Mouse (Mus musculus) liver, embryonic 11.5 days (tissue): ENCODE measurements around the gene Wrnip1. TPM values are rescaled to one million over a fixed set of nuclear protein-coding genes. Genes with fewer than 3 reads are reported as not detected.
A peak's percentile ranks its signal among the peaks of the same experiment; 100 is the strongest.

Source experiments
- ATAC-seq: fragments of 200-750 bp; cut with Nextera tagmentation; replicated peaks from 2 replicates; pipeline ENCODE4 v1.8.0; 2017; ENCODE audit warnings: moderate number of reproducible peaks, mild to moderate bottlenecking, moderate TSS enrichment, moderate library complexity; ENCODE audit not compliant: low FRiP score
- DNase-seq: peaks from one replicate; pipeline ENCODE4 v3.0.0-alpha.2; 2017; ENCODE audit warnings: low spot score
- H3K27ac ChIP-seq: fragments of 300-500 bp; sonication (generic); 2 replicates; pipeline ENCODE4 v1.5.1; 2014; ENCODE audit warnings: mild to moderate bottlenecking, low read depth, low read length, control low read depth
- H3K27me3 ChIP-seq: fragments of 300-500 bp; sonication (generic); replicated peaks from 2 replicates; pipeline ENCODE4 v1.6.1; 2014; ENCODE audit warnings: low read length, mixed read lengths; ENCODE audit not compliant: control insufficient read depth, insufficient read depth
- H3K36me3 ChIP-seq: fragments of 300-500 bp; sonication (generic); 2 replicates; pipeline ENCODE4 v1.6.1; 2014; ENCODE audit warnings: mild to moderate bottlenecking, low read length, moderate library complexity, mixed read lengths; ENCODE audit not compliant: control insufficient read depth, insufficient read depth
- H3K4me1 ChIP-seq: fragments of 300-500 bp; sonication (generic); replicated peaks from 2 replicates; pipeline ENCODE4 v1.6.1; 2014; ENCODE audit warnings: low read length, mixed read lengths; ENCODE audit not compliant: control insufficient read depth, insufficient read depth
- H3K4me2 ChIP-seq: fragments of 300-500 bp; sonication (generic); 2 replicates; pipeline ENCODE4 v1.6.1; 2014; ENCODE audit warnings: mild to moderate bottlenecking, control low read depth, moderate library complexity
- H3K4me3 ChIP-seq: fragments of 300-500 bp; sonication (generic); 2 replicates; pipeline ENCODE4 v1.5.1; 2014; ENCODE audit warnings: low read depth, low read length, control low read depth
- H3K9ac ChIP-seq: fragments of 300-500 bp; sonication (generic); 2 replicates; pipeline ENCODE4 v1.6.1; 2014; ENCODE audit warnings: low read depth, low read length, control low read depth
- H3K9me3 ChIP-seq: fragments of 300-500 bp; sonication (generic); 2 replicates; pipeline ENCODE4 v1.6.1; 2016; ENCODE audit warnings: low read length, inconsistent platforms, mixed read lengths; ENCODE audit not compliant: control insufficient read depth
- WGBS: fragments of 180-500 bp; shearing (Covaris S2); extraction: QIAGEN DNeasy Blood & Tissue Kit; methylation state at CpG from one replicate; pipeline ENCODE4 v1.1.7; 2014; 5-methylcytosine and 5-hydroxymethylcytosine counted together
- polyA plus RNA-seq: library from polyadenylated mRNA; unstranded; fragments of >200 nt; fragmentation: Nextera tagmentation; extraction: Ambion mirVana; gene quantifications from 2 replicates; pipeline ENCODE4 v1.2.1, GENCODE M21; 2014

The Wrnip1 gene
- polyA plus RNA-seq, 1 experiment from 2014 or later, result 19.9 TPM

DNA sequence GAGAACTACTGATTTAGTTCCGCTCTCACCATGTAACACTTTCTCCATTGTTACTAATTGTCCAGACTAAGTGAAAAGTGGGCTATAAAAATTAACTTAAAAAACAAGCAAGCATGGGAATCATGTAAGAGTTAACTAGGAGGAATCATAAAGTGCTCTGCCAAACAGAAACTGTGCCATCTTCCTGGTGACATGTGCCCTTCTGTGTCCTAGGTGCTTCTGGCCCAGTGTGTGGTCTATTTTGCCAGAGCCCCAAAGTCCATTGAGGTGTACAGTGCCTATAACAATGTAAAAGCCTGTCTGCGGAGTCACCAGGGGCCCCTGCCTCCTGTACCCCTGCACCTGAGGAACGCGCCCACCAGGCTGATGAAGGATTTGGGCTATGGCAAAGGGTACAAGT is 19.8 kb downstream of the Wrnip1 start:
- H3K9ac ChIP-seq, result no peak overlapping the region
- 94% methylated on average over 4 of the region's 4 CpGs for WGBS

DNA sequence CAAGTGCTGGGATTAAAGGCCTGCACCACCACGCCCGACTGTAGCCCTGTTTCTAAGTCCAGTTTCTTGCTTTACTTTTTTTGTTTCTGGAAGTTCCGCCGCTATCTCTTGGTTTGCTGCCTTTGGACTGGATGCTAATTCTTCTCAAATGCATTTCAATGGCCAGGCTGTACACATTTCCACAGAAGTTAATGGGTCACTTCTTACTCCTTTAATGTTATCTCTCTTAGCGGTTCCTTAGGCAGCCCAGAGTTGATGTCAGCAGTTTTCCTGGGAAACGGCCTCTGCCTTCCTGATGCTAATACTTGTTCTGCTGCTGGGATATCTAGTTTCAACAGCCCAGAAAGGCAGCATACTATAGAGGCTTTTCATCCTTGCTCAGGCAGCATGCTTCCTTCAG is 21.3 kb downstream of the Wrnip1 start:
- Histone ChIP-seq H3K4me1 (no peaks in the 10 kb centered on the region), H3K36me3 (0 out of 2 replicates have a peak, but pooled peaks cover 2% of the 10 kb centered on the region), H3K4me2 (no peak overlapping the region), H3K4me3 (no peak overlapping the region), H3K9me3 (no peaks in the 10 kb centered on the region), H3K27me3 (no peaks in the 10 kb centered on the region), H3K27ac (no peak overlapping the region), H3K9ac (no peak overlapping the region)
- no peak for DNase-seq
- 90% methylated on average over 6 of the region's 6 CpGs for WGBS
- no peak for ATAC-seq

More for the DNA sequence above, 19.8 kb downstream of the Wrnip1 start:
- no peaks in the 10 kb centered on the region for H3K4me1 ChIP-seq
- no peak for DNase-seq
- peaks cover 2% of the 10 kb centered on the region; the same call in 1 of the 2 replicates for H3K36me3 ChIP-seq
- no peak overlapping the region for H3K27ac ChIP-seq
- ATAC-seq, result no peak
- H3K4me2 ChIP-seq, result no peak overlapping the region
- no peaks in the 10 kb centered on the region for H3K9me3 ChIP-seq
- no peaks in the 10 kb centered on the region for H3K27me3 ChIP-seq
- no peak overlapping the region for H3K4me3 ChIP-seq

DNA sequence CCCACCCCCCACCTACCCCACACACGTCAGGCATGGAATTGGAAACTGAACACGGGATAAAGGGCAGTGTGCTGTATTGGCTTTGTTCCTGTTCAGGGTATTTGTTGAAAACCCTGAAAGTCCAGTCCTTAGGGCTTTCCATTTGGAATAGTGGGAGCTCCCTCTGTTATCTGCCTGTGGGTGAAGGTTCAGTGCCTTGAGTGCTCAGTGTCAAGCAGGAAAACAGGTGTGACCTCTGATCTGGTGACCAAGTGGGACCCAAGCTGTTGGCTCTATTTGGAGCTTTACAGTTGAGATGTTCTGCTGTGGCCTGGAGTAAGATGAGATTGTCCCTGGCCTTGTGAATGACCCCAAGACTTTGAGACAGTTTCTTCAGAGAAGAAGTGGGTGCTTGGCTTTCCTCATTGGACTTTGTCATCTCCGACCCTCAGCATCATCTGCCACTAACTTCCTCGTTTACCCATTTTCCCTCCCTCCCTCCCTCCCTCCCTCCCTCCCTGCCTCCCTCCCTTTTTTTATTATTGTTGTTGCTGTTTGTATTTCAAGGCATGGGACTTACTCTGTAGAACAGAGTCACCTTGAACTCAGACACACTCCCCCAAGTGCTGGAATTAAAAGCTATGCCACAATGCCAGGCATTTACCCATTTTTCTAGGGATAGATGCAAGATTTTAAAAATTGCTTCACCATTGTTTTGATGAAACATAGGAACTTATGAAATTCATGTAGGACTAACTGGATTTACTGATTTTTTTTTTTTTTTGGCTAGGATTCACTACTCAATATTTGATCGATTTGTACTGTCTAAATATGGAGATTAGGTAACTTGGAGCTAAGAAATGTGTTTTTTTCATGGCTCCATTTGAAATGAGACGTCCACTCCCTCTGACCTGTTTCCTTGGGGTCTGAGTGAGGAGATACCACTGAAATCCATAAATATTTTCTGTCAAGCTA is 22.8 kb downstream of the Wrnip1 start:
- H3K27me3 ChIP-seq, result no peaks in the 10 kb centered on the region
- no peaks in the 10 kb centered on the region for H3K9me3 ChIP-seq
- H3K36me3 ChIP-seq, result 0 out of 2 replicates have a peak, but pooled peaks cover 2% of the 10 kb centered on the region
- H3K4me2 ChIP-seq, result no peak overlapping the region
- DNase-seq (no peak), ATAC-seq (0 out of 2 replicates have a peak, but pooled peaks have one; percentile 13)
- 79% methylated on average over 6 of the region's 6 CpGs for WGBS
- no peak overlapping the region for H3K9ac ChIP-seq
- H3K4me3 ChIP-seq, result no peak overlapping the region
- no peaks in the 10 kb centered on the region for H3K4me1 ChIP-seq
- no peak overlapping the region for H3K27ac ChIP-seq

DNA sequence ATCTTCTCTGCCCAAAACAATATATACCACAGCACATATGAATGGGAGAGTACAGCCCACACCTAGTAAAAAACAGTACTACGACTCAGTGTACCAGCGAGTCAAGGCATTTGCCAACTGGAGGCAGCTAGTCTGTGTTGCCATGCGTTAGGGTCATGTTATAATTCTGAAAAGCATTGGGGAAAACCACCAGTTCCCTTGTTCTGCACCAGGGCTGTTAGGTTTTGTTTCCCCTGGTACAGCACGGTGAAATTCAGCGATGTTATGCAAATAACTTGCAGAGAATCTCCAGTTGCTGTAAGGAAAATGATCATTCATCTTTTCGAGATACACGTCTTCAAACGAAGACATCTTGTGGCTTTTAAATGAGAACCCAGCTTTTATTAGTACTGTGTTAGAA is 23.7 kb downstream of the Wrnip1 start:
- DNase-seq (no peak), ATAC-seq (no peak)
- no peaks in the 10 kb centered on the region for H3K4me1 ChIP-seq
- no peak overlapping the region for H3K4me2 ChIP-seq
- H3K27ac ChIP-seq, result no peak overlapping the region
- no peaks in the 10 kb centered on the region for H3K36me3 ChIP-seq
- H3K9me3 ChIP-seq, result no peaks in the 10 kb centered on the region
- WGBS, result 90% methylated on average over 8 of the region's 8 CpGs
- no peaks in the 10 kb centered on the region for H3K27me3 ChIP-seq
- H3K4me3 ChIP-seq, result no peak overlapping the region
- H3K9ac ChIP-seq, result no peak overlapping the region

DNA sequence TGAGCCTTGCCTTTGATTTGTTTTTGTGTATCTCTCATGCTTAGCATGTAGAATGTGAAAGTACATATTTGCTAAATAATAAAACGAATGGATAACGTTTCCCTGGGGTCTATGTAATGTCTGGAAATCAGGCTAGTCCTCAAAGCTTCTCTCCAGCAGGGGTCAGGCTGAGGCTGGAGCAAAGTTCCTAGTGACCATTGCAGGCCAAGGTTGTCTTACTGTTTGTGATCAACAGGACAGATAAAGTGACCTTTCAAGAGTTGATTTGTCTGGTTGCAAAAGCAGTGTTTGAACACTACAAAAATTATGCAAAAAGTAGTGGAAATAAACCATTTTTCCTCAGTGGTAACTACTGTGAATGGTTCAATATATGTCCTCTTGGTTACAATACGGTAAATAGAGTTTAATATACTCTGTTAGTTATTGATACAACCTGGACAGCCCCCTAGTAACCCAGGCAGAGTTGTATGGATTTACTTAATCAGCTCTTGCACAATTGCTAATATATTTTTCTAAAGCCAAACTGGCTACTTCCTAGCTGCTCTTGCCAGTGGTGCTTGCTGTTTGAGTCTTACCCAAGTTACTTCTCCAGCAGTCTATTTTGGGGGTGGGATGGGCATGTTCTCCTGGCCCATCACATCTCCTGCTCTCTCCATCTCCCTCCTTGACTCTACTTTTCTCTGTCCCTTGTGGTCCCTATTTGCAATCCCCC is 25.4 kb downstream of the Wrnip1 start:
- no peaks in the 10 kb centered on the region for H3K9me3 ChIP-seq
- H3K4me1 ChIP-seq, result no peaks in the 10 kb centered on the region
- WGBS, result 72% methylated on average over 3 of the region's 3 CpGs
- no peak overlapping the region for H3K27ac ChIP-seq
- no peak overlapping the region for H3K4me2 ChIP-seq
- H3K36me3 ChIP-seq, result no peaks in the 10 kb centered on the region
- H3K4me3 ChIP-seq, result no peak overlapping the region
- DNase-seq, result no peak
- H3K9ac ChIP-seq, result no peak overlapping the region
- ATAC-seq, result no peak
- no peaks in the 10 kb centered on the region for H3K27me3 ChIP-seq

DNA sequence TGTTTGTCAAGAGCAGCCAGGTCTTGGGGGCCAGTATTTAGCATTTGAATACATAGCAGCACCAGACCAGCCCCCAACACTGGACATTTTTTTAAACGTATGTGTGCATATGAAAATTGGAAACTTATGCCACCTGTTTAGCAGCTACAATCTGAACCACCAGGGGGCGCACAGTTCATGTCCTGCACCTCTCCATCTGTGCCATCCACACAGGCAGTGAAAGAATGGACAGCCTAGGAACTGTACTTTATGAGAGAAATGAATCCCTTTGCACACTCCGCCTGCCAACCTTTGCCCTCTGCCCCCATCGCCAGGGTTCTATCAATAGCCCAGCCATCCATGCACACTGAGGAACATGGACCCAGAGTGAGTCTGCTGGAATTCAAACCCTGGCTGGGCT is 26.1 kb downstream of the Wrnip1 start:
- H3K9ac ChIP-seq, result no peak overlapping the region
- no peaks in the 10 kb centered on the region for H3K36me3 ChIP-seq
- no peak overlapping the region for H3K4me3 ChIP-seq
- H3K27me3 ChIP-seq, result no peaks in the 10 kb centered on the region
- H3K4me2 ChIP-seq, result no peak overlapping the region
- no peaks in the 10 kb centered on the region for H3K9me3 ChIP-seq
- ATAC-seq (peak; percentile 59; the same call in 1 of the 2 replicates), DNase-seq (no peak)
- no peak overlapping the region for H3K27ac ChIP-seq
- WGBS, result 52% methylated on average over 4 of the region's 4 CpGs
- no peaks in the 10 kb centered on the region for H3K4me1 ChIP-seq

DNA sequence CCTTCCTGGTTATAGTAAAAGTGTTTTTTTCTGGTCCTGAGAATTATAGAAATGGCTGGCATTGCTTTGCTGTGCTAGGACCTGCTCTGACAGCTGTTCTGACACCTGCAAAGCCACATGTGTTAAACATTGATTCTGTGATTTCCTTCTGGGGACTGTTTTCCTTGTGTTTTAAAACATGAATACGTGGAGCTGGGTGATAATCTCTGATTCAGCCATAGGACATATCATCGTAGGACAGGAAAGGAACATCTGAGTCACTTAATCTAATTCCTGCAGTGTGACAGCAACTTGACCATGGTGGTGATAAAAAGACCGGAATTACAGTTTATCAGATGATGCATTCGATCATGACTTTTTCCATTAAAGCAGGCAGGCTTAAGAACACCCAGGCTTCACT is 27.0 kb downstream of the Wrnip1 start:
- DNase-seq (no peak), ATAC-seq (no peak)
- Histone ChIP-seq H3K9ac (no peak overlapping the region), H3K36me3 (no peaks in the 10 kb centered on the region), H3K27ac (no peak overlapping the region), H3K4me1 (no peaks in the 10 kb centered on the region), H3K4me2 (no peak overlapping the region), H3K27me3 (no peaks in the 10 kb centered on the region), H3K9me3 (no peaks in the 10 kb centered on the region), H3K4me3 (no peak overlapping the region)
- whole genome bisulfite sequencing, result 43% methylated on average over 4 of the region's 4 CpGs

DNA sequence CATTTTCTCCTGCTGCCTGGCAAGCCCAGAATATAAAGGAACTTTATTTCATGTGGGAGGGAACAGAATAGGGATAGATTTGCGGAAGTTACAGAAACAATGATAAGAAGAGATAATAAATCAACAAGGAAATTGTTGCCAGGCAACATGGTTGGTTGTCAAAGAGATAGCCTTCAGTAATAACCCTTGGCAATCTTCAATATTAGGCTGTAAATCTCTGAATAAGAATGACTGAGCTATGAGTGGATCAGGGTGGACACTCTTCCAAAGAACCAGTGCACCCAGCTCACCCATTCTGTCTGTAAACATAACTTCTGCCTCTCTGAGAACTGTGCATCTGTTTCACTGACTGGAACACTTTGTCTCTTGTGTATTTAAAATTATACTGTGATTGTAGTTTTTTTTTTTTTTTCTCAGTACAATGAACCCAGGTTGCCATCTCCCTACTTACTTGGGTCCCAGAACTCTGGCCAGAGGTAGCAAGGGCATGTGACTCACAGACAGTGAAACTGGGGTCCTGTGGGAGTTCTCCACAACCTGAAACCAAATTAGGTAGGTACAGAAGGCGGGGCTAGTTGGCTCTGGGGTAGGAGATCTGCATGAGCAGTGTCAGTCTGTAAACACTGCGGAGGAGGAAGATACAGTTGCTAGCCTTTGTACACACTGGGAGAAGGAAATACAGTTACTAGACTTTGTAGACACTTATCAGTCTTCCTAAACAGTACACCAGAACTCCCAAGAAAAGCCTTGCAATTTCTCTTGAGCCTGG is 29.9 kb downstream of the Wrnip1 start:
- H3K9ac ChIP-seq, result no peak overlapping the region
- DNase-seq (no peak), ATAC-seq (no peak)
- no peaks in the 10 kb centered on the region for H3K27me3 ChIP-seq
- H3K27ac ChIP-seq, result no peak overlapping the region
- no peaks in the 10 kb centered on the region for H3K36me3 ChIP-seq
- no peaks in the 10 kb centered on the region for H3K9me3 ChIP-seq
- H3K4me3 ChIP-seq, result no peak overlapping the region
- WGBS, result 75% methylated on average over 3 of the region's 3 CpGs
- no peaks in the 10 kb centered on the region for H3K4me1 ChIP-seq
- no peak overlapping the region for H3K4me2 ChIP-seq
